Comparison of ENCODE assay signal across 21 mouse cellular contexts in genomic region chr14:57161833-57162232, GRCm38 (mm10). TPM values are rescaled to one million over a fixed set of nuclear protein-coding genes. Genes with fewer than 3 reads are reported as not detected.
DNase-seq lines count a peak whose midpoint lies in the region; TF ChIP-seq lines count a peak whose summit lies in the region.
"Had no signal": no experiment of that assay in that cellular context is flagged by ENCODE, and none has a peak within 500 bp of the region (broad histone marks: within the 10 kb centered on the region; RNA-seq: fewer than 3 reads in every experiment).

No protein-coding gene starts in this region.

- TF ChIP-seq POLR2A in cortical plate, adult 2 months (IDR thresholded peaks at IDR 0.05; ENCODE audit: extremely low read depth, insufficient read depth, low read length): no peak

- intact Hi-C loops in gastrocnemius, adult 2 months (cut with DNase I): no loop called here

- peaks cover 2% of the 10 kb centered on the region; the same call in 1 of the 2 replicates for H3K4me1 ChIP-seq in cortical plate, adult 2 months (ENCODE audit: control insufficient read depth, insufficient read depth, low read length)
- H3K4me1 ChIP-seq: embryonic facial prominence, embryonic 12.5 days; liver, embryonic 15.5 days had no signal

- TF ChIP-seq CTCF in gastrocnemius, adult 2 months (IDR thresholded peaks at IDR 0.05): no peak
- TF ChIP-seq CTCF in layer of hippocampus, adult 2 months (conservative IDR thresholded peaks at IDR 0.05): no peak
- TF ChIP-seq CTCF in cortical plate, adult 2 months (IDR thresholded peaks at IDR 0.05; ENCODE audit: extremely low read depth, insufficient read depth, low read length): no peak

- peak overlapping the region; percentile 24 for H3K4me3 ChIP-seq in gastrocnemius, adult 2 months
- no peak overlapping the region for H3K4me3 ChIP-seq in layer of hippocampus, adult 2 months
- no peak overlapping the region for H3K4me3 ChIP-seq in cortical plate, adult 2 months (ENCODE audit: insufficient read depth, low read length)
- H3K4me3 ChIP-seq: embryonic facial prominence, embryonic 12.5 days; forebrain, embryonic 10.5 days; hindbrain, embryonic 13.5 days; liver, embryonic 15.5 days; neural tube, embryonic 12.5 days had no signal

- H3K27ac ChIP-seq in gastrocnemius, adult 2 months: no peak overlapping the region
- H3K27ac ChIP-seq in layer of hippocampus, adult 2 months: peak overlapping the region; percentile 78
- H3K27ac ChIP-seq in cortical plate, adult 2 months (ENCODE audit: insufficient read depth, low read length): 0 out of 2 replicates have a peak overlapping the region, but pooled peaks have one; percentile 83
- H3K27ac ChIP-seq: embryonic facial prominence, embryonic 12.5 days; forebrain, embryonic 10.5 days; hindbrain, embryonic 13.5 days; kidney, postnatal 0 days; liver, embryonic 15.5 days; neural tube, embryonic 12.5 days had no signal

- DNase-seq in adrenal gland, adult (ENCODE audit: inconsistent age in 2 of 2, low spot score in 1 of 2): peak; percentile 4 to 48
- no peak for DNase-seq in adrenal gland, postnatal 36 days
- DNase-seq in gastrocnemius, adult 2 months: no peak
- no peak for DNase-seq in gastrocnemius, postnatal 4 days (ENCODE audit: low spot score in 2 of 2)
- DNase-seq in layer of hippocampus, adult 2 months (ENCODE audit: low spot score in 2 of 2): no peak
- no peak for DNase-seq in layer of hippocampus, postnatal 25 days (ENCODE audit: extremely low spot score in 1 of 2, low spot score in 1 of 2)
- DNase-seq in T-cell, adult 2 months (ENCODE audit: low spot score): no peak

RNA-seq across cellular contexts. Expression of gene Gjb6, which starts 28.4 kb away (rescaled TPM):
- not detected for total RNA-seq in adrenal gland, postnatal 36 days (2021)
- total RNA-seq in gastrocnemius, adult 2 months (2021): not detected
- not detected for total RNA-seq in gastrocnemius, postnatal 4 days (2021)
- 100 to 1,000 TPM; 115 to 117 TPM for total RNA-seq in layer of hippocampus, adult 2 months (2021)
- 100 to 1,000 TPM in 1 of 2 experiments, 10 to 100 TPM in 1; 85.1 to 127 TPM for total RNA-seq in layer of hippocampus, postnatal 25 days (2021)
- polyA plus RNA-seq in cortical plate, adult 2 months (2012; rRNA removed): 101 and 109 TPM in 2 replicates
- total RNA-seq: gastrocnemius, postnatal 36 days; megakaryocyte-erythroid progenitor cell, adult 5-6 weeks had no signal
- polyA plus RNA-seq: G1E; heart, embryonic 14.5 days; liver, embryonic 15.5 days; testis, adult 2 months had no signal

RNA-seq across cellular contexts. Expression of gene Gm4491, which starts 46.1 kb away (rescaled TPM):
- not detected for total RNA-seq in adrenal gland, postnatal 36 days (2021)
- not detected for total RNA-seq in gastrocnemius, adult 2 months (2021)
- total RNA-seq in gastrocnemius, postnatal 4 days (2021): not detected
- under 1 TPM; 0.79 to 0.91 TPM for total RNA-seq in layer of hippocampus, adult 2 months (2021)
- under 1 TPM; 0.70 to 0.74 TPM for total RNA-seq in layer of hippocampus, postnatal 25 days (2021)
- 0.90 and 0.95 TPM in 2 replicates for polyA plus RNA-seq in cortical plate, adult 2 months (2012; rRNA removed)
- total RNA-seq: G1E; gastrocnemius, postnatal 36 days; megakaryocyte-erythroid progenitor cell, adult 5-6 weeks had no signal
- polyA plus RNA-seq: embryonic facial prominence, embryonic 12.5 days; forebrain, embryonic 10.5 days; G1E; heart, embryonic 14.5 days; hindbrain, embryonic 13.5 days; kidney, postnatal 0 days; limb, embryonic 11.5 days; liver, embryonic 15.5 days; lung, postnatal 0 days; neural tube, embryonic 12.5 days; testis, adult 2 months had no signal

RNA-seq across cellular contexts. Expression of gene Gjb2, which starts 57.3 kb away (rescaled TPM):
- 10 to 100 TPM in 1 of 2 experiments, 1 to 10 TPM in 1; 1.1 to 15.2 TPM for total RNA-seq in adrenal gland, postnatal 36 days (2021)
- total RNA-seq in gastrocnemius, adult 2 months (2021): under 1 TPM in 1 of 2 experiments, not detected in 1; 0.28 TPM
- total RNA-seq in gastrocnemius, postnatal 4 days (2021): 1 to 10 TPM; 1.2 to 1.6 TPM
- 1 to 10 TPM; 6.2 to 9.5 TPM for total RNA-seq in layer of hippocampus, adult 2 months (2021)
- 1 to 10 TPM; 6.9 to 7.9 TPM for total RNA-seq in layer of hippocampus, postnatal 25 days (2021)
- 9.7 and 12.0 TPM in 2 replicates for polyA plus RNA-seq in cortical plate, adult 2 months (2012; rRNA removed)
- total RNA-seq: G1E; megakaryocyte-erythroid progenitor cell, adult 5-6 weeks had no signal
- polyA plus RNA-seq: G1E; heart, embryonic 14.5 days had no signal

Comparison
In these comparisons a context has a peak if more than half of its experiments do, and no peak if none do; other contexts are left out.
1. DNase-seq: peak in adrenal gland, adult (2 of 2); none in adrenal gland, postnatal 36 days (0 of 2), gastrocnemius, adult 2 months (single experiment), gastrocnemius, postnatal 4 days (0 of 2), layer of hippocampus, adult 2 months (0 of 2), layer of hippocampus, postnatal 25 days (0 of 2) and T-cell, adult 2 months (single experiment).
2. RNA of gene Gjb6, which starts 28.4 kb away (total RNA-seq): 85.1 to 127 TPM in layer of hippocampus, postnatal 25 days and 115 to 117 TPM in layer of hippocampus, adult 2 months; not detected in gastrocnemius, postnatal 4 days, not detected in adrenal gland, postnatal 36 days and not detected in gastrocnemius, adult 2 months; every median in the first group is over 10 times any median in the second.